ENCODE assay signal across 12 mouse cellular contexts in genomic region chr14:121552586-121552985, GRCm38 (mm10). TPM values are rescaled to one million over a fixed set of nuclear protein-coding genes. Genes with fewer than 3 reads are reported as not detected.
"Had no signal": no experiment of that assay in that cellular context is flagged by ENCODE, and none has a peak within 500 bp of the region (broad histone marks: within the 10 kb centered on the region; RNA-seq: fewer than 3 reads in every experiment).

No protein-coding gene starts in this region.

- H3K9me3 ChIP-seq: kidney, embryonic 15.5 days; limb, embryonic 15.5 days; liver, embryonic 13.5 days; lung, embryonic 15.5 days; midbrain, embryonic 13.5 days; neural tube, embryonic 12.5 days; stomach, embryonic 15.5 days had no signal

- H3K27me3 ChIP-seq: kidney, embryonic 15.5 days; liver, embryonic 13.5 days; lung, embryonic 15.5 days; midbrain, embryonic 13.5 days; neural tube, embryonic 12.5 days; stomach, embryonic 15.5 days had no signal

- ATAC-seq: liver, postnatal 0 days; midbrain, embryonic 13.5 days had no signal

- H3K27ac ChIP-seq: kidney, embryonic 15.5 days; left cerebral cortex, adult 2 months; limb, embryonic 15.5 days; liver, embryonic 13.5 days; lung, embryonic 15.5 days; midbrain, embryonic 13.5 days; neural tube, embryonic 12.5 days; stomach, embryonic 15.5 days had no signal

- H3K4me1 ChIP-seq: kidney, embryonic 15.5 days; liver, embryonic 13.5 days; midbrain, embryonic 13.5 days; stomach, embryonic 15.5 days had no signal

- H3K36me3 ChIP-seq: liver, embryonic 13.5 days; neural tube, embryonic 12.5 days had no signal

- H3K4me3 ChIP-seq: kidney, embryonic 15.5 days; left cerebral cortex, adult 2 months; limb, embryonic 15.5 days; liver, embryonic 13.5 days; lung, embryonic 15.5 days; midbrain, embryonic 13.5 days; neural tube, embryonic 12.5 days; stomach, embryonic 15.5 days had no signal

- H3K9ac ChIP-seq: kidney, embryonic 15.5 days; limb, embryonic 15.5 days; liver, embryonic 13.5 days; liver, postnatal 0 days; lung, embryonic 15.5 days; midbrain, embryonic 13.5 days; neural tube, embryonic 12.5 days; stomach, embryonic 15.5 days had no signal

- H3K4me2 ChIP-seq: kidney, embryonic 15.5 days; limb, embryonic 15.5 days; liver, embryonic 13.5 days; lung, embryonic 15.5 days; midbrain, embryonic 13.5 days; neural tube, embryonic 12.5 days; stomach, embryonic 15.5 days had no signal

- DNase-seq: kidney, postnatal 14 days; liver, embryonic 13.5 days; liver, postnatal 0 days had no signal

RNA-seq across cellular contexts. Expression of gene Slc15a1, which starts 47.5 kb away (rescaled TPM):
- polyA plus RNA-seq: limb, embryonic 11.5 days; liver, embryonic 13.5 days; liver, postnatal 0 days; neural tube, embryonic 12.5 days; spleen, adult 2 months had no signal
